Mouse (Mus musculus): ENCODE measurements around the gene Mta1. TPM values are rescaled to one million over a fixed set of nuclear protein-coding genes. Genes with fewer than 3 reads are reported as not detected.
A peak's percentile ranks its signal among the peaks of the same experiment; 100 is the strongest.

The Mta1 gene
- polyA plus RNA-seq, 1 experiment from 2014 or later: 18.5 TPM

- no peak overlapping the region for H3K9ac ChIP-seq
- no peaks in the 10 kb centered on the region for H3K4me1 ChIP-seq
- no peak for ATAC-seq (ENCODE audit: insufficient number of reproducible peaks, insufficient read depth, low FRiP score, low TSS enrichment)
- H3K9me3 ChIP-seq: no peaks in the 10 kb centered on the region
- 85% methylated on average over 18 of the region's 18 CpGs for WGBS
- H3K4me3 ChIP-seq: no peak overlapping the region
- no peaks in the 10 kb centered on the region for H3K27me3 ChIP-seq
- no peak overlapping the region for H3K27ac ChIP-seq
- no peaks in the 10 kb centered on the region for H3K36me3 ChIP-seq
- H3K4me2 ChIP-seq (replicated peaks): no peak overlapping the region
Observed at GRCm38 (mm10) chr12:113176960-113177725, 79.1 kb downstream of the Mta1 start.

- Histone ChIP-seq H3K4me3 (no peak overlapping the region), H3K36me3 (no peaks in the 10 kb centered on the region), H3K9me3 (no peaks in the 10 kb centered on the region), H3K27me3 (peaks cover 11% of the 10 kb centered on the region; the same call in 1 of the 2 replicates), H3K4me2 (replicated peaks) (no peak overlapping the region), H3K9ac (no peak overlapping the region), H3K4me1 (no peaks in the 10 kb centered on the region; the same call in 1 of the 2 replicates), H3K27ac (no peak overlapping the region)
- ATAC-seq (ENCODE audit: insufficient number of reproducible peaks, insufficient read depth, low FRiP score, low TSS enrichment): no peak
- 52% methylated on average over 4 of the region's 4 CpGs for WGBS
Observed at GRCm38 (mm10) chr12:113181020-113181419, 82.9 kb downstream of the Mta1 start.

- no peak overlapping the region; the same call in 1 of the 2 replicates for H3K4me2 ChIP-seq (replicated peaks)
- 67% methylated on average over 5 of the region's 5 CpGs for WGBS
- no peak for ATAC-seq (ENCODE audit: insufficient number of reproducible peaks, insufficient read depth, low FRiP score, low TSS enrichment)
- H3K4me3 ChIP-seq: no peak overlapping the region; the same call in 1 of the 2 replicates
- no peaks in the 10 kb centered on the region for H3K9me3 ChIP-seq
- H3K4me1 ChIP-seq: peaks cover 17% of the 10 kb centered on the region
- H3K27me3 ChIP-seq: peaks cover 20% of the 10 kb centered on the region
- peaks cover 14% of the 10 kb centered on the region for H3K36me3 ChIP-seq
- 0 out of 2 replicates have a peak overlapping the region, but pooled peaks have one; percentile 73 for H3K9ac ChIP-seq
- H3K27ac ChIP-seq: no peak overlapping the region
Observed at GRCm38 (mm10) chr12:113184945-113185344, 86.9 kb downstream of the Mta1 start.

- Histone ChIP-seq H3K9ac (peak within 1 kb of the TSS; percentile 73), H3K4me1 (peaks cover 17% of the 10 kb centered on the region), H3K9me3 (no peaks in the 10 kb centered on the region), H3K4me2 (replicated peaks) (peak within 1 kb of the TSS; percentile 89), H3K36me3 (peaks cover 16% of the 10 kb centered on the region), H3K27ac (no peak within 1 kb of the TSS), H3K27me3 (peaks cover 20% of the 10 kb centered on the region), H3K4me3 (peak within 1 kb of the TSS; percentile 71)
- ATAC-seq (ENCODE audit: insufficient number of reproducible peaks, insufficient read depth, low FRiP score, low TSS enrichment): peak; percentile 6; the same call in 1 of the 2 replicates
- WGBS: 1% methylated on average over 62 of the region's 63 CpGs
Observed at GRCm38 (mm10) chr12:113185442-113186291, 87.6 kb downstream of the Mta1 start, which contains the start of gene Tmem121. Tmem121 (plus strand) TSS chr12:113185930.

DNA sequence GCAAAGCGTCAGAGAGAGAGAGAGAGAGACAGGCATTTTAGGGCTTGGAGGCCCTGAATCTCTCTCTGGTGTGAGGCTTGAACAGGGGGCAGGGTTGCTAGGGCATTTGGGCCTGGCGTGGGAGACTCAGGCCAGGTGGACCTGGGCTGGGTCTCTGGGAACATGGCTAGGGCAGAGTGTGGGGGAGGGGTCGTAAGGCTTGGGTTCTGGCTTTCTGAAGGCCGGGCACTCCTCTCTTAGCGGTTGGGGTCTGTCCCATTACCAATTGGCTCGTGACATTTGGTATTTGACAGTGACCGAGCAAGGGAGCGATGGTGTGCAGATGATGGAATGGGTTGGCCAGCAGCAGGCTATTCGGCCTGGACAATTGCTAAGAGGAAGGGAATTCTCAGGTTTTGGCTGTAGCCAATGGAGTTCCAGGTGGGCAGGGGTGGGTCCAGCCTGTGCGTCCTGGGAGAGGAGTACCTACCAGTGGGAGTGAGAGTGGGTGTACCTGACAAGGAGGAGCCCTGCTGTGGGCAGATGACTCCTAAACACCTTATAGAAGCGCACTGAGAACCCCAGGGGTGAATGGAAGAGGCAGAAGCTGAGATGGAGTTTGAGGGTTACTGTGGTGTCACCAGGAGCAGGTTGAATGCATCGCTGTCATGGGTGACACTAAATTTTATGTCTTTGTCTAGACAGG lies 88.4 kb downstream of the Mta1 start:
- H3K9me3 ChIP-seq: no peaks in the 10 kb centered on the region

More for the DNA sequence above, 88.4 kb downstream of the Mta1 start:
- peak overlapping the region; percentile 71 for H3K4me3 ChIP-seq
- H3K27ac ChIP-seq: no peak overlapping the region
- H3K4me2 ChIP-seq (replicated peaks): peak overlapping the region; percentile 89
- H3K27me3 ChIP-seq: peaks cover 20% of the 10 kb centered on the region
- H3K4me1 ChIP-seq: peaks cover 17% of the 10 kb centered on the region
- H3K9ac ChIP-seq: peak overlapping the region; percentile 73
- no peak for ATAC-seq (ENCODE audit: insufficient number of reproducible peaks, insufficient read depth, low FRiP score, low TSS enrichment)
- peaks cover 16% of the 10 kb centered on the region for H3K36me3 ChIP-seq
- 40% methylated on average over 12 of the region's 12 CpGs for WGBS

Small RNAs within 50 kb of the gene (microRNA-seq; reads per million reads assigned to microRNA genes)
- gene Gm44471: not detected

Other genes with a start within 250 kb of the Mta1 start
- gene Gpr132, start 230.1 kb upstream of the Mta1 start, polyA plus RNA-seq (2016; fragmentation: Nextera tagmentation; extraction: Ambion mirVana): 0.23 TPM in 1 of 2 replicates, not detected in the other
- gene Jag2, start 168.5 kb upstream of the Mta1 start, polyA plus RNA-seq (2016; fragmentation: Nextera tagmentation; extraction: Ambion mirVana): 7.9 and 8.8 TPM in 2 replicates
- gene Nudt14, start 156.2 kb upstream of the Mta1 start, polyA plus RNA-seq (2016; fragmentation: Nextera tagmentation; extraction: Ambion mirVana): 83.0 and 87.2 TPM in 2 replicates
- 25.6 and 27.4 TPM in 2 replicates for gene Btbd6, start 121.8 kb upstream of the Mta1 start, polyA plus RNA-seq (2016; fragmentation: Nextera tagmentation; extraction: Ambion mirVana)
- gene Brf1, start 97.6 kb upstream of the Mta1 start, polyA plus RNA-seq (2016; fragmentation: Nextera tagmentation; extraction: Ambion mirVana): 81.9 and 83.0 TPM in 2 replicates
- 19.0 and 19.4 TPM in 2 replicates for gene Pacs2, start 83.8 kb upstream of the Mta1 start, polyA plus RNA-seq (2016; fragmentation: Nextera tagmentation; extraction: Ambion mirVana)
- 0.13 TPM in 1 of 2 replicates, not detected in the other for gene Tex22, start 23.8 kb upstream of the Mta1 start, polyA plus RNA-seq (2016; fragmentation: Nextera tagmentation; extraction: Ambion mirVana)
- 78.8 and 88.4 TPM in 2 replicates for gene Crip2, start 42.0 kb downstream of the Mta1 start, polyA plus RNA-seq (2016; fragmentation: Nextera tagmentation; extraction: Ambion mirVana)
- 102 and 107 TPM in 2 replicates for gene Crip1, start 48.0 kb downstream of the Mta1 start, polyA plus RNA-seq (2016; fragmentation: Nextera tagmentation; extraction: Ambion mirVana)
- 47.2 and 49.7 TPM in 2 replicates for gene Tedc1, start 58.1 kb downstream of the Mta1 start, polyA plus RNA-seq (2016; fragmentation: Nextera tagmentation; extraction: Ambion mirVana)
- 17.4 and 20.4 TPM in 2 replicates for gene Tmem121, start 87.7 kb downstream of the Mta1 start, polyA plus RNA-seq (2016; fragmentation: Nextera tagmentation; extraction: Ambion mirVana)

Data from embryonic facial prominence, embryonic 12.5 days (tissue).